Mouse (Mus musculus) CH12F3 (cell line): ENCODE results near the gene Pde4c.

Experiments
- in situ Hi-C: fragments of 300-500 bp; cut with MboI; formaldehyde crosslinking; loops from 2 replicates; pipeline ENCODE4 v1.14.3; 2020; ENCODE audit warnings: low sequenced_read_pairs

Gene Pde4c

GRCm38 (mm10) chr8:70765329-70765728, 41.8 kb downstream of the Pde4c start:
- in situ Hi-C loops = no loop called here

DNA sequence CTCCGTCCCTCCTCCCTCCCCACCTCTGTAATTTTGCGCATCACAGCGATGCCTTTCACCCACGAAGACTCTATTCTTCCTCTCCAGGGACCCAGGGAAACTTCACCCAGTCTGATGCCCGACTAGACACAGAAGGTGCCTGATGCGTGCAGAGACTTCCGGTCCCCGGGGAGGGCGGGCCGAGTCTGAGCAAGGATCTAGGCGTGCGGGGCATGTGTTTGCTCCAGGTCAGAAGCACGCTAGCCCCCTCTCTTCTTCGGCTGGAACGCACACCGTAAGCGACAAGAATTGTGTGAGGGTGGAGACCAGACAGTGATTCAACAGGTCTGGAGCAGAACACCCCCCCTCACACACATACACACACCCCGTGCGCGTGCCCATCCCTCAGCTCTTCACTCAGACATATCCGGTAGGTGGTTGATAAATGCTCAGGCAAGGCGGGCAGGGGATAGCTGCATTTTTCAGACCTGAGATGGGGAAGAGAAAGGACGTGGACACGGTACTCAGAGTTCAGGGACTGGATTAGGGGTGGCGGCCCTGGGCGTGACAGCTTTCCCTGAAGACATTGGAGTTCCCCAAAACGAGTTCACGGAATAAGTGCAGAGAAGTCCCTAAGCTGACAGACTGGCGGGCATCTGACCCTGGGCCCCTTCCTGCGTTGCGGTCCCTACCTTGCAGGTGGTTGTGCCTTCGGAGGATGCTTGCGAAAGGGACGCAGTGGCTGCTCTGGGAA, 42.5 kb downstream of the Pde4c start:
- in situ Hi-C loops = no loop called here

GRCm38 (mm10) chr8:70766571-70767440, 43.3 kb downstream of the Pde4c start:
- in situ Hi-C loops = no loop called here

GRCm38 (mm10) chr8:70767503-70767902, 44.0 kb downstream of the Pde4c start:
- in situ Hi-C loops = no loop called here

DNA sequence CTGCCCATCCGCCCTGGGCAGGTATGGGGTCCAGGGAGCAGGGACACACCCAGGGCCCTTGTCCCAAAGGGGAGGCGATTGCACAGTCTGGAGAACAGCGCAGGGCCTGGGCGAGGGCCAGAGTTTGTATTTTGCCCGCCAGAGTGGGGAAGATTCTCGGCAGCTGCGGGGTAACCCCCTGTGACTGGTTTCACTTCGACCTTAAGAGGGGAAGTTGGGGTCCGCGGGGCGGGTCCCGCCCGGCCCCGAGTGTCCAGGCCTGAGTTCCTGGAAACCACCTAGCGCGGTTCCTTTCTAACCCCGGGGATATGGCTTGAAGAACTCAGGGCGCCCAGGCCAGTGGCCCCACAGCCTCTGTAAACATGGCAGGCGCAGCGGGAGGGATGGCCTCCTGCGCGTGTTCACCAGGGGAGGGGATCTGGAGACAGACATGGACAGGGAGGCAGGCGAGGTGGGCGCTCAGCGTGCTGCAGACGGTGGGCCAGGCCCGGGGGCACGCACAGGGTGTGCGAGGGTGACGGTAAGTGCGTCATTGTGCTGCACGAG, 44.8 kb downstream of the Pde4c start:
- in situ Hi-C loops = no loop called here

DNA sequence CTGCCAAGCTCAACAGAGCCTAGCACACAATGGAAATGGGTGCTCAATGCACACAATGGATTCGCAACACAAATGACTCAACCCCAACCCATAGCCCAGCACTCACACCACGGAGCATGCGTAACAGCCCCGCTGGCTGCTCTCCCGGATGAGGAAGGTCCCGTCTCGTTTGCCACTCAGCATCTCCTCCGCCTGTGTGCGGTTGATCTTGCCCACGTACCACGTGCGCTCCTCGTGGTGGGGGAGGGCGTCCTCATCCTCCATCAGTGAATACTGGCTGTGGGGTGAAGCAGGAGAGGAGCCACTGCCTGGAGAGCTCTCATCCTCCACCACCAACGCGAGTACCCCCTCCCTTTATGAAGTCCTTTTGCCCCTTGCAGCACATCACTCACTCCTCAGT, 45.4 kb downstream of the Pde4c start:
- in situ Hi-C loops = no loop called here

GRCm38 (mm10) chr8:70769359-70769758, 45.8 kb downstream of the Pde4c start:
- in situ Hi-C loops = no loop called here

DNA sequence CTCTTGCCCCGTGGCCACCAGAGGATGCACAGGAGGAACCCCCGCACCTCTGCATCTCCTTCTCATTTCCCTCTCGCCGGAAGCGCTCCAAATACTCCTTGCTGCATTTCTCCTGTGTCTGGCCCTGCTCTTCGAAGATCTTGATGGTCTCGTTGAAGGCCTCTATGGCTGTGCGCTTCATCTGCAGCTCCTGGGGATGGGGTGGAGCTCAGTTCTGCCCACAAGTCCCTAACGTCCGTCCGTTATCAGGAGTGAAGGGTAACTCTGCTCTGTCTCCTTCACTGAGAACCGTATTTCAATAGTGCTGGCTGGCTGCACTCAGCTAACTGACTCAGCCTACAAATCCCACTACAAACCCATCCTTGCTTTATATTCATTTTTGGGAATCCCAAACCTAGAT, 46.3 kb downstream of the Pde4c start:
- in situ Hi-C loops = no loop called here

DNA sequence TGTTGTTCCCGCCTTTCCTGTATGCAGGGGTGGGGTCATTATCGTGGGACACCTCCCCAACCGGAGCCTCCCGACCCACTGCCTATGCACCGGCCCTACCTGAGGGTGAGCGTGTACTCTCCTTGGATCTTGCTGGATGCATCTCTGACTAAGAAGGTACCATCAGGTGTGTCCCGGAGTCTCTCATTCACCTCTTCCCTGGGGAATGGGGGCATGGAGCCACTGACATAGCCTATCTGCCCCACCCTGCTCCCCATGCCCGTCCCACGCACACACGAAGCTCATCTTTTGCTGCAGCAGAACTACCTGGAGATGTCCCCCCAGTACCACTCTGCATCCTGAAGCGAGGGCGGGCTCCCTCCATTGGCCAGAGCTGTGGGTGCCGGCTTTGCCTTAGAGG, 47.2 kb downstream of the Pde4c start:
- in situ Hi-C loops = no loop called here

DNA sequence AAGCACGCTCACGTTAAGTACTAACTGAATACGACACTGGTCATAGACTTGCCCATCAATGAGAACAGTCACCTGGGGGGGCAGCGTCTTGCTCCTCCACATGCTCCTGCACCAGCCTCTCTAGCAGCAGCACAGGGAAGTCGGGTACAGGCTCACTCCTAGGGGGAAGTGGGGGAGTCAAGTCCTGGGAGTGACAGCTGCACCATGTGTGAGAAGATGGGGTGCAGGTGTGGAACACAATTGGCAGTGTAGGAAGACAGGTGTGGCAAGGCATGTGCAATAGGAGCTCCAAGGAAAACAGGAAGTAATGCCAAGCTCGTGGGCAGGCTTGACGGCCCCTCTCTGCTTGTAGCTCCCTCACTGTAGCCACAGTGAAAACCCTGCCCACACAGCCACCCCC, 47.7 kb downstream of the Pde4c start:
- in situ Hi-C loops = no loop called here

- in situ Hi-C loops = no loop called here
These were observed 48.6 kb downstream of the Pde4c start for GRCm38 (mm10) chr8:70772075-70772474.

GRCm38 (mm10) chr8:70772890-70773289, 49.4 kb downstream of the Pde4c start:
- in situ Hi-C loops = no loop called here

DNA sequence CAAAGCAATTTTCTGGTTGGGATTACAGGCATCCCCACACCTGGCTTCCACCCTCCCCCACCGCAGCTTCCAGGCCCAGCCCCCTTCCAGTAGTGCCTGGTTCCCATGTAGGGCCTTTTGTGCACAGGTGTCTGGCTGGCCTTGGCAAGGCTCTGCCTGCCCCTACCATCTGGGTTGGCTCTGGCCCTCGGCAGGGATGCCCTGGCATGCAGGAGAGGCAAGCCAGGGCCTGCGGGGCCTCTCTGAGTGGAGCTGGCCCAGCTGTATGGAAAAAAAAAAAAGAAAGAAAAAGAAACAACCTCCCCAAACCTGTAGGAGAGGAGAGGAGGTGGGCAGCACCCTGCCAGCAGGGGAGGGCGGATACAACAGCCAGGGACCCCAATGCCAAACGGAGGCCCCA, 49.9 kb downstream of the Pde4c start:
- in situ Hi-C loops = no loop called here

- in situ Hi-C loops = no loop called here
These were observed 50.3 kb downstream of the Pde4c start for GRCm38 (mm10) chr8:70773833-70774232.

- in situ Hi-C loops = no loop called here
These were observed 51.2 kb downstream of the Pde4c start for GRCm38 (mm10) chr8:70774740-70775139.

- in situ Hi-C loops = no loop called here
These were observed 51.7 kb downstream of the Pde4c start for GRCm38 (mm10) chr8:70775227-70775626.

DNA sequence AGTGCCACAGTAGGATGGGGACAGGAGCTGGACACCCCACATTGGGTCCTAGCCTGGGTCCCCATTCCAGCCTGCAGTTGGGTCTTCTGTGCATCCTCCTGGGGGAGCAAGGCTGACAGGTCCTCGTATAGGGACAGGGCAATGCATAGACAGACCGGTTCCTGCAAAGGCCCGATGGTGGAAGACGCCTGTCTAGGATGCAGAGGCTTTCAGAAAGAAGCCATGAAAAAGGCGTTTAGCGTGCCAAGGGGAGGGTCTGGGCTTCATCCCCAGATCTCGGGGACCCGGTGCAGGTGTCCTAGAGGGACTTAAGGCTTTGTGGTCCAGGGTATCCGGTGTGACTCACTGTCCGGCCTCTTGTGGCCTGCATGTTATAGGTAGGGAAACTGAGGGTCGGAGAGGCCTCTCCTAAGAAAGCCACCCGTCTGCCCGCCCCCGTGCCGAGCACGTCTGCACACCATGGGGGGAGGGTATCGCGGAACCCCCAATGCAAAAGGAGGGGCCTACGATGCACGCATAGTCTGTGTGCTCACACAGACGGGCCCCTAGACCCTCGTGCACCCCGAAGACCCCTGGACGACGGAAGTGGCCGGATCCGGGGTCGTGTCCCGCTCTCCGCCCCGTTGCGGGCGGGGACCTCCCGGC, 52.5 kb downstream of the Pde4c start:
- in situ Hi-C loops = no loop called here

GRCm38 (mm10) chr8:70776496-70777444, 53.2 kb downstream of the Pde4c start, which contains the start of gene Pik3r2:
Pik3r2 (minus strand) TSS chr8:70776713.
- in situ Hi-C loops = no loop called here

DNA sequence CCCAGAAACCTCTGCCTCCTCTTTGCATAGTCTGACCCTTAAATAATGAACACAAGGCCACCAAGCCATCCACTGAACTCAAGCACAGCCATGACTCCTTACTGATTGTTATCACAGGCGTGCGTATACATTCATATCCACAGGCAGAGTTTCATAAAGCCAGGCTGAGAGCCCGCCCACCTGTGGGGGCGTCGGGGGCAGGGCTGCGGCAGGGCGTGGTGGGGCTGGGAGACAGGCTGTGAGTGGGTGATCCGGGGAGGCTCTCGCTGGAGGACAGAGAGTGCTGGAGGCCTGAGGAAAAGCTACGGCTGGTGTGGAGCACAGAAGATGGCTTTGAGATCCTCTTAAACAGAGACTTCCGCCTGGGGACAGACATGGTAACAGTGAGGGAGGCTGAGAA, 56.6 kb downstream of the Pde4c start:
- in situ Hi-C loops = no loop called here
